ENCODE assay signal across 8 mouse cellular contexts in genomic region chrX:158042255-158043056, GRCm38 (mm10). TPM values are rescaled to one million over a fixed set of nuclear protein-coding genes. Genes with fewer than 3 reads are reported as not detected.
DNase-seq lines count a peak whose midpoint lies in the region; ATAC-seq and TF ChIP-seq lines count a peak whose summit lies in the region.

No protein-coding gene starts in this region.

- H3K4me3 ChIP-seq in thymus, adult 2 months (ENCODE audit: control insufficient read depth, insufficient read depth, low read length): peak overlapping the region; percentile 26; the same call in 1 of the 2 replicates
- H3K4me3 ChIP-seq in forebrain, postnatal 0 days (ENCODE audit: low read depth, low read length): peak overlapping the region; percentile 60
- H3K4me3 ChIP-seq in midbrain, postnatal 0 days (ENCODE audit: low read depth, low read length): peak overlapping the region; percentile 58

- H3K27ac ChIP-seq in thymus, adult 2 months (ENCODE audit: control insufficient read depth, insufficient read depth, low read length): no peak overlapping the region
- H3K27ac ChIP-seq in forebrain, postnatal 0 days (ENCODE audit: low read depth, low read length): peak overlapping the region; percentile 85
- H3K27ac ChIP-seq in midbrain, postnatal 0 days (ENCODE audit: low read depth, low read length): peak overlapping the region; percentile 63

- H3K4me2 ChIP-seq in forebrain, postnatal 0 days (ENCODE audit: low read depth): peak overlapping the region; percentile 58
- peak overlapping the region; percentile 55 for H3K4me2 ChIP-seq in midbrain, postnatal 0 days (ENCODE audit: low read depth, low read length, poor library complexity, severe bottlenecking)

- 1% methylated on average over 34 of the region's 62 CpGs for WGBS in thymus, adult 2 months
- 35% methylated on average over 62 of the region's 62 CpGs for WGBS in forebrain, postnatal 0 days
- WGBS in midbrain, postnatal 0 days: 21% methylated on average over 48 of the region's 62 CpGs

- peak; percentile 57 for ATAC-seq in forebrain, postnatal 0 days
- peak; percentile 51 for ATAC-seq in midbrain, postnatal 0 days (ENCODE audit: low FRiP score)
- no peak for ATAC-seq in megakaryocyte-erythroid progenitor cell, adult 5-6 weeks (replicated peaks; ENCODE audit: low FRiP score, low TSS enrichment, poor library complexity, severe bottlenecking)

- H3K9me3 ChIP-seq in forebrain, postnatal 0 days (ENCODE audit: low read length): no peaks in the 10 kb centered on the region
- no peaks in the 10 kb centered on the region for H3K9me3 ChIP-seq in midbrain, postnatal 0 days (ENCODE audit: low read length)

- no peaks in the 10 kb centered on the region; the same call in 1 of the 2 replicates for H3K27me3 ChIP-seq in thymus, adult 2 months (ENCODE audit: control insufficient read depth, insufficient read depth, low read length)
- no peaks in the 10 kb centered on the region for H3K27me3 ChIP-seq in forebrain, postnatal 0 days (ENCODE audit: insufficient read depth, low read length)
- H3K27me3 ChIP-seq in midbrain, postnatal 0 days (ENCODE audit: insufficient read depth, low read length): no peaks in the 10 kb centered on the region

- no peak for TF ChIP-seq CTCF in thymus, adult 2 months (IDR thresholded peaks at IDR 0.05; ENCODE audit: borderline replicate concordance, control insufficient read depth, extremely low read depth, insufficient read depth, low read length, poor library complexity)
- TF ChIP-seq CTCF in forebrain, postnatal 0 days (IDR thresholded peaks at IDR 0.05; ENCODE audit: low read depth): peak; percentile 43
- peak; percentile 49 for TF ChIP-seq CTCF in midbrain, postnatal 0 days (IDR thresholded peaks at IDR 0.05)

- no peaks in the 10 kb centered on the region for H3K36me3 ChIP-seq in thymus, adult 2 months (ENCODE audit: control insufficient read depth, insufficient read depth, low read length)
- H3K36me3 ChIP-seq in forebrain, postnatal 0 days (ENCODE audit: insufficient read depth): no peaks in the 10 kb centered on the region
- no peaks in the 10 kb centered on the region for H3K36me3 ChIP-seq in midbrain, postnatal 0 days (ENCODE audit: insufficient read depth, low read length)

- H3K9ac ChIP-seq in forebrain, postnatal 0 days: peak overlapping the region; percentile 77
- peak overlapping the region; percentile 60 for H3K9ac ChIP-seq in midbrain, postnatal 0 days (replicated peaks; ENCODE audit: low read length, poor library complexity, severe bottlenecking)

- H3K4me1 ChIP-seq in thymus, adult 2 months (replicated peaks; ENCODE audit: control insufficient read depth, insufficient read depth, low read length): no peaks in the 10 kb centered on the region
- no peaks in the 10 kb centered on the region for H3K4me1 ChIP-seq in forebrain, postnatal 0 days (ENCODE audit: insufficient read depth)
- no peaks in the 10 kb centered on the region for H3K4me1 ChIP-seq in midbrain, postnatal 0 days (ENCODE audit: insufficient read depth, low read length)

- no peak for TF ChIP-seq POLR2A in thymus, adult 2 months (IDR thresholded peaks at IDR 0.05; ENCODE audit: control insufficient read depth, extremely low read depth, insufficient read depth, low read length, poor library complexity)

- DNase-seq in adrenal gland, adult 2 months: peak; percentile 5
- DNase-seq in adrenal gland, postnatal 4 days (ENCODE audit: low spot score in 2 of 2): no peak
- no peak for DNase-seq in thymus, adult 2 months
- DNase-seq in thymus, postnatal 14 days: no peak
- peak; percentile 47 for DNase-seq in forebrain, postnatal 0 days
- DNase-seq in kidney, postnatal 25 days: peak; percentile 1 to 34
- DNase-seq in midbrain, postnatal 0 days (ENCODE audit: low spot score): peak; percentile 17

RNA-seq across cellular contexts. Expression of gene Cnksr2, which starts 0.6 kb away (rescaled TPM):
- 1 to 10 TPM; 4.4 to 5.7 TPM for total RNA-seq in adrenal gland, adult 2 months (2021)
- polyA plus RNA-seq in adrenal gland, adult 2 months (2012; rRNA removed): 0.94 and 1.0 TPM in 2 replicates
- total RNA-seq in adrenal gland, postnatal 4 days (2021): 1 to 10 TPM; 9.4 TPM
- 0.01 and 0.04 TPM in 2 replicates for polyA plus RNA-seq in thymus, adult 2 months (2012; rRNA removed)
- total RNA-seq in forebrain, postnatal 0 days (2014; rRNA removed): 34.9 and 47.9 TPM in 2 replicates
- 13.5 and 17.1 TPM in 2 replicates for polyA plus RNA-seq in forebrain, postnatal 0 days (2015; fragmentation: Nextera tagmentation; extraction: Ambion mirVana)
- 14.3 and 18.3 TPM in 2 replicates for total RNA-seq in midbrain, postnatal 0 days (2014; rRNA removed)
- polyA plus RNA-seq in midbrain, postnatal 0 days (2015; fragmentation: Nextera tagmentation; extraction: Ambion mirVana): 6.2 and 7.1 TPM in 2 replicates
- total RNA-seq in megakaryocyte-erythroid progenitor cell, adult 5-6 weeks (2014; fragmentation: Nextera tagmentation): not detected in 2 replicates
- total RNA-seq in megakaryocyte-erythroid progenitor cell, adult 5-6 weeks (2017): 0.50 TPM in 1 of 2 replicates, not detected in the other

Comparison
In these comparisons a context has a peak if more than half of its experiments do, and no peak if none do; other contexts are left out.
1. DNase-seq: peak in adrenal gland, adult 2 months (single experiment), forebrain, postnatal 0 days (single experiment), kidney, postnatal 25 days (2 of 2) and midbrain, postnatal 0 days (single experiment); none in adrenal gland, postnatal 4 days (0 of 2), thymus, adult 2 months (single experiment) and thymus, postnatal 14 days (single experiment).
2. Peak in every context shown above with its lines, with median percentiles within 50 percentile points of each other: H3K4me3 ChIP-seq.